Mouse (Mus musculus) layer of hippocampus, adult 18-20 months (tissue): ENCODE measurements around the gene Fanci. TPM values are rescaled to one million over a fixed set of nuclear protein-coding genes. Genes with fewer than 3 reads are reported as not detected.

Experiments used
- DNase-seq, 2 experiments: peaks; one replicate each; pipeline ENCODE4 v3.0.0; 2022; ENCODE audit warnings: low spot score in 2 of 2
- total RNA-seq, 2 experiments: library from RNA; stranded (reverse); gene quantifications; 2 replicates each; pipeline ENCODE4 v1.2.3; 2021

Fanci gene
- total RNA-seq, 2 experiments from 2014 or later, result 0.27 to 0.33 TPM

DNA sequence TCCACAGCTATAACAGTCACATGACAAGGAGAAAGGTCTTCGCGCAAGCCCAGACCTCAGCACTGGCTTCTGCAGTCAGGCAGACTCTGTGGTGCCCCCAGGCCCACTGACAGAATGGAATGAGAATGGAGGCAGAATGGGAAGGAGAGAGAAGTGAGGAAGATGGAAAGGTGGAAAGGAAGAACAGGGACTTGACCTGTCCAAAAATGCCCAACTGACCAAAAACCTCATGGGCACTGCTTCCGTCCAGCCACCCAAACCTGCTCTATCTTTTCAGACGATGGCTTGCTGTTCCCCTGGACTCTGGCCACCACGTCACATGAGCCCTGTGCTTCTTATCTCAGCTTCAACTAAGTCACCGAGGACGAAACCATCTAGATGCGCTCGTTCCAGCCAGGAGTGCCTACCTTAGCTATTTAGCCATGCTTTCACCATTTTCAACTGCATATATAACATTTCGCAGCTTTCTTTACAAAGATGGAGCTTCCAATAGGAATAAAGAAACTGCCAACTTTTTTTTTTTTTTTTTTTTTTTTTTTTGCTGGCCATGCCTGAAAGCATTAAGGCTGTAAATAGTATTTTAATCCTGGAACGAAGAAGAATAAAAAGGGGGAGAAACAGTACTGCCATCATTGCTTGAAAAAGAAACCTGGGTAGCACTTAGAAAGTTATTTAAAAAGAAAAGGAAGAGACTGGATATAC, 71.8 kb downstream of the Fanci start:
- DNase-seq, result no peak

DNA sequence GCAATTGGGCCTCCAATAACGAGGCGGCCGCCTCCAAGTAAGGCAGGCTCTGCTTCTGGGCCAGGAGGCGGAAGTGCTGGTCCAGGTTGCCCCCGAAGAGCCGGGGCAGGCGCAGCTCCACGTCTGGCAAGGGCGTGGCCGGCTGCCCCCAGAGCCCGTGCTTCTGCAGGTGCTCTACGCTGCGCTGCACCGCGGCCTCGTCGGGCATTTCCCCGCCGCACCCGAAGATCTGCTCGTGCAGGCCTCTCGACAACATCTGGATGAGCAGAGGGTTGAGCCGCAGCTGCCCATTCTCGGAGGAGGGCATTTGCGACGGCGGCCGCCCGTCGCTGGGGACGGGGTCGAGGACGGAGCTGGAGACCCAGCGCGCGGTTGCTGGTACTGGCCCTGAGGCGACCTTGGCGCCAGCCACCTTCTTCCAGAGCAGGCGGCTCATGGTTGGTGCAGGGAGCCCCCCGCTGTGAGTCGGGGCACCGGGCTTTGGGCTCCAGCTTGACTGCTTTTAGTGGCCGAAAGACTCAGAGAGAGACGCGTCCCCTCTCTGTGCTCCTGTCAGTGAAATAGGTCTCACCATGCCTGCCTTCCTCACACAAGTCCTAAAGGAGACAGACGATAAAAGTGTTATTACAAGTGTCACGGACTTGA, 73.2 kb downstream of the Fanci start:
- DNase-seq, result no peak

DNA sequence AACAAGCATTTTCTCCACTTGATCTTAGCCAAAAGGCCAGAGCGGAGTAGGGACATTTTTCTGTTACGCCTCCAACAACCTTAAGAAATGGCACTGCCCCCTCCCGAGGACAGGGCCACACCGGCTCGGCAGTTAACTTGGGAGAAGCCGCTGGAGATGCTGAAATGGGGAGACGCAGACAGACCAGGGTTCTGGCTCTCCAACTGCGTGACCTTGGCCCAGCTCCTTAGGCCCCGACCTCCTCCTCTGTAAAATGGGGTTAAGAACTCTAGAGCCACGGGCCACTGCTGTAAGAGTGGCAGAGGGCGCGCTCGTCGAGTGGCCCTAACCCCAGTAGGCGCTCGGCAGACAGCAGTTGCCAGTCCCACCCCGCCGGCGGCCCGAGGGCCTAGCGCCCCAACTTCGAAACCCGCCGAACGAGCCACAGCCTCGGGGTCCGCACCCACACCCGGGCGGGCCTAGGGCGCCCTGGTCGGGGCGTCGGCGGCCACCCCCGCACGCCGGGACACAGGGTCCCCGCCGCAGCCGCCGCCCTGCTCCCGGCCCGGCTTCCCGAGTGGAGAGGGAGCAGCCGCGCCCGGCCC, 73.8 kb downstream of the Fanci start:
- peak in 1 of 2 experiments; percentile 40 for DNase-seq

DNA sequence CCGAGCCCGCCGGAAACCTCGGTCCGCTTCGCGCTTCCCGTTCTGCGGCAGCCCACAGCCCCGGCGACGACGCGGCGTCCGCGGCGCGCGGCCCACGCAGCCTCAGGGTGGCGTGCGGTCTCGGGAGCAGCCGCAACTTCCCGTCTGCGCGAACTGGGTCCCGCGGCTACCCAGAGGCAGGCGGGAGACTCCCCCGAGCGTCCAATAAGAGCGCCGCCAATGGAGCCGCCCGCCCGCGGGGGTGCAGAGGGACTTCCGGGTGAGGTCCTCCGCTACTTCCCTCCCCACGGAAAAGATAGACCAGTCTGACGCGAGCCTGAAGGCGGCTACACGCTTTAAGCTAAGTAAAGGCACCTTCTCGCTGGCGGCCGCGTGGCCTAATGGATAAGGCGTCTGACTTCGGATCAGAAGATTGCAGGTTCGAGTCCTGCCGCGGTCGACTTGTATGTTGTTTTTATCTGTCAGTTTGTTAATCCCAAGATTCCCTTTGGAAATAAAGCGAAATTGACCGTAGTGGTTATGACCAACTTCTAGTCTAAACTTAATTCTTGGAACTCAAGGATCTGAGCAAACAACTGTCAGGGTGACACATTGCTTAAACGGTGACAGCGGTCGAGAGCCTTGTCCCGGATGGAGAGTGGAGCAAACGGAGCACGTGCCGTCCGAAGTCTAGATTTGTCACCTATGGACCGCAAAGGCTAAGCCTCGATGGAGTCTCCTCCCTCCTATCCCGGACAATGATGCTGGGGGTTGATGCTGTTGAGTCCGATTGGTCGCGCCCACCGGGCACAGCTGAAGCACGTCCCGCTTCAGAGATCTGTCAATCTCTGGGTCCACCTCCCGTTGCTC, 74.5 kb downstream of the Fanci start, which contains the start of gene Polg:
TSS of gene Polg (minus strand) at position 310 of the 849 bp plus-strand sequence.
- DNase-seq, result peak; percentile 99 to 100

DNA sequence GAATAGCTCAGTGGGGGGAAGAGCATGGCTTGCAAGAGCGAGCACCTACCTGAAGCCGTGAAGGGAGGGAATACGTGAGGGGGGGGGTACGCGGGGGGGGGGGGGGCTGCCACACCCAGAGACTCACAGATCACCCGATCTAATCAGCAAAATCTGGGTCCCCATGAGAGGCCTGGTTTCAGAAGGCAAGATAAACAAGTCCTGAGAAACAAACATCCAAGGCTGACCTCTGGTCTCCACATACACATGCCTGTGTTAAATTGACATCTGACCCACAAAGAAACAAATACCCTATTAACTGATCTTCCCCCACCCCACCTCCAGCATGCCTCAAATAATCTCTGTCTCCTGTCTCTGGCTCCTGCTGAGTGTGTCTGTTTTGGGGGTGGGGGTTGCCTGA, 76.2 kb downstream of the Fanci start:
- no peak for DNase-seq

DNA sequence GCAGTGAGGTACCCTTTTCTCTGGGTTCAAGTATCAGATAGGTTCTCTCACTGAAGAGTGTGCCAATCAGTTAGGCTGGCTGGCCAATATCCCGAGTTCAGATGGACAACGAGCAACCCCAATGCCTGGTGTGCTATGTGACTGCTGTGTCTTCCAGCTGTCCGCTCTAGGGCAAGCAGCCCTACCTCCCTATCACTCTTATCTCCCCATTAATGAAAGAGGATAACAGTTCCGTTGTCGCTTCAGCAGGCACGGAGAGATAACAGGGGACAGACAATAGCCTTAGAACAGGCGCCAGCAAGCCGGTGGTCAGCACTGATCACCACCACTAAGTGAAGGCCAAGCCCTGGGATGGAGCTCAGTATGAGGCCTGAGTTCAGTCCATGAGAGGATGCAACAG, 77.3 kb downstream of the Fanci start:
- no peak for DNase-seq

DNA sequence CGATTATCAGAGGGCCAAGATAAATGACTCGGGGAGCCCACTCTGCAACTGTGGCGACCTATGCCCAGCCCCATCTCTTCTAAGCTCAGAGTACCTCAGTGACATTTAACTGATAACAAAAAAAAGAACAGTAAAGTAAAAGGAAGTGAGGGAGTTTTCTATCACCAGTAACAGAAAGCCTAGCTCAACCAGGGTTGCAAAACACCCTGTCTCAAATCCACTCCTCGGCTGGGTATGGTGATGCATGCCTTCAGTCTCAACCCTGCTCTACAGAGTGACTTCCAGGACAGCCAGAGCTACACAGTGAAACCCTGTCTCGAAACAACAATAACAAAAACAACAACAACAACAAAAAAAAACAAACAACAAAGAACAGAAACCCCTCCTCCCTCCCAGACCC, 78.0 kb downstream of the Fanci start:
- no peak for DNase-seq

DNA sequence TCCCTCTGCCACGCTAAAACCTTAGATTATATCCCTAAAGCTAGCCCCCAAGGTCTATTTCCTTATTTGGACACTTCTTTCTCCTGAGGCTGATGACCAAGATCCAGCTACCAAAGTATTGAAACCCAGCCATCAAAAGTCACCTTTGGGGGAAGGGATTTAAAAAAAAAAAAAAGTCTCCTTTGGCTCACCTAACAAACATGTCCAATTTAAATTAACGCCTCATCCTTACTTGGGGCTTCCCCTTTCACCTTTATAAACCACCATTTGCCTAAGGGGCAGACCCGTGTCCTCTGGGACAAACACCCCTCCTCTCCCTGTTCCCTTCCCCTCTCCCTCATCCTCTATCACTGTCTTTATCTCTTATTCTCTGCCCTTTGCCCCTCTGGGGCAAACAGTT, 79.0 kb downstream of the Fanci start:
- no peak for DNase-seq

DNA sequence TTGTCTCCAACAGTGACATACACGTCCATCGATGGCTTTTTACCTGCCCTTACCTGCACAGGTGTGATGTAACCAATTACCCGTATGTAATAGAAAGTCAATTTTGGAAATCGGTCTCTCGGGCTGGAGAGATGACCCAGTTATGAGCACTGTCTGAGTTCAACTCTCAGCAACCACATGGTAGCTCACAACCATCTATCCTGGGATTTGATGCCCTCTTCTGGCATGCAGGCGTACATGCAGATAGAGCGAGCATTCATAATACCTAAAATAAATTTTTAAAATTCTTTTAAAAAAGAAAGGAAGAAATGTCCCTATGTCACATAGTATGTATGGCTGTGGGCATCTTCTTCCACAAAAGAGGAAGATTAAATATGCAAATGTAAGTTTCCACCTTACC, 79.7 kb downstream of the Fanci start:
- no peak for DNase-seq

DNA sequence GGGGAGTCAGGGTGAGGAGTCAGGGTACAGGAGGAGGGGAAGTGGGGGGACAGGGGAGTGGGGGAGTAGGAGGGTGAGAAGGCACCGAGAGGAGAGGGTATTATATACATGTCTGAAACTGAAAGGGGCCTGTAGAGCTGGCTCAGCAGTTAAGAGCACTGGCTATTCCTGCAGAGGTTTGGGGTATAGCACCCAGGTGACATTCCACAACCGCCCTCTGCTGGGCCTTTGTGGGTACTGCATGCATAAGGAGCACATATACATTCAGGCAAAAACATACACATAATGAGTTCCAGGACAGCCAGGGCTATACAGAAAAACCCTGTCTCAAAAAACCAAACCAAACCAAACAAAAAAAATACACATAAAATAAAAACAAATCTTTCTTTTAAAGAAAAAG, 81.1 kb downstream of the Fanci start:
- no peak for DNase-seq

DNA sequence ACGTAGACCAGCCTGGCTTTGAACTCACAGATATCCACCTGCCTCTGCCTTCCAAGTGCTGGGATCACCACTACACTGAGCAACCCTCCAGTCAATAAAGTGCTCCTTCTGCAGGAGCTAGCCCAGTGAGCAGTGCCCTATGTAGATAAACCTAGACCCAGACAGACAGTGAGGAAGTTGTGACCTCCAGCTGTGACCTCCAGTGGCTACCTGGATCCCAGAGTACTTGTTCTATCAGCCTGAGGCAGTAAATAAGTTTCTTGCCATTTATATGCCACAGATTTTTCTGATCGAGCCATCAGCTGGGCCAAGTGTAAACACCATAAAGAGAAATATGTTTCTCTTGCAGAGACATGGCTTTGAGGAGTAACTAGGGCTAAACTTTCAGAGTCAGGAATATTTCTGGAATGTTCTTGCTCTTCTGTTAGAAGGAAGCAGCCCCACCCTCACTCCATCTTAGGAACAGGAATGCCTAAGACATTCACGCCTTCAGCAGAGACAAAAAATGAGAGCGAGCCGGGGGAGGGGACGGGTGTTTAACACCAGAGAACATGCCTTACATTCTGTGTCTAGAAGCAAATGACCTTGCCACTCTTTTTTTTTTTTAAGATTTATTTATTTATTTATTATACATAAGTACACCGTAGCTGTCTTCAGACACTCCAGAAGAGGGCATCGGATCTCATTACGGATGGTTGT, 81.9 kb downstream of the Fanci start:
- DNase-seq, result no peak

DNA sequence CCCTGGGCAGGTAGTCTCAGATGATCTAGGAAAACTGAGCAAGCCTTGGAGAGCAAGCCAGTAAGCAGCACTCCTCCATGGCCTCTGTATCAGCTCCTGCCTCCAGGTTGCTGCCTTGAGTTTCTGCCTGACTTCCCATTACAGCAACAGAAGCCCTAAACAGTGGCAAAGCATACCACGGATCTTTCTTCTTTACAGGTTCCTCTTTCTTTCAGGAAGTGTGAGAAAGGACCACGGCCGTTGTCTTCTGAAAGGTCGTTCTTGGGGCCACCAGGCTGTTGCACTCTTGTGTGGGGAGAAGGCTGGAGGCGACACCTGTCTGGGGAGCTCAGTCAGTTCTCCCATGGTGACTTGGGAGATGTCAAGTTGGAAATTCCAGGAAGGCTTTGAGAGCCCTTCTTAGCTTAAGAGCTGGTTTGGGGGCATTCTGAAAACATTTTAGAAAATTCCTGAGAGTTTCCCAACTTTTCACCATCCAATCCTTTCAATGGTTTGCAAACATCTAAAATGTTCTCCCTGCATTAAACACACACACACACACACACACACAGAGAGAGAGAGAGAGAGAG, 83.2 kb downstream of the Fanci start:
- no peak for DNase-seq

DNA sequence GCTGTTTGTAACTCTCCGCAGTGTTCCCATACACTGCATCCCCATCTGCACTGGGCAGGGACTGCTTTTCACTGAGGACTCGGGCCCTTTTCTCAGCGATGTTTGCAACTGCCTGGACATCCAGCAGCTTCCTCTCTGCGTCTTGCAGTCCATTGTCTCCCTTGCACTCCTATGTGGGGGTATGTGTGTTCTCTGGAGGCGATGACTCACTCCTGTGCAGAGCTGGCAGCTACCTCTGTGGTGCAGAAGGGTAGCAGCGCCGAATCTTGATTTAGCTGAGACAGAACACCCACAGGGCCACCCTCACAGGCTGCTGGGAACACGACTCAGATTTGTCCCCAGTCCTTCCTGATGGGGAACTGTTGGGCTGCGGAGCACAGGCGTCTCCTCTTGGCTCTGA, 94.8 kb downstream of the Fanci start:
- peak; percentile 85 to 91 for DNase-seq

DNA sequence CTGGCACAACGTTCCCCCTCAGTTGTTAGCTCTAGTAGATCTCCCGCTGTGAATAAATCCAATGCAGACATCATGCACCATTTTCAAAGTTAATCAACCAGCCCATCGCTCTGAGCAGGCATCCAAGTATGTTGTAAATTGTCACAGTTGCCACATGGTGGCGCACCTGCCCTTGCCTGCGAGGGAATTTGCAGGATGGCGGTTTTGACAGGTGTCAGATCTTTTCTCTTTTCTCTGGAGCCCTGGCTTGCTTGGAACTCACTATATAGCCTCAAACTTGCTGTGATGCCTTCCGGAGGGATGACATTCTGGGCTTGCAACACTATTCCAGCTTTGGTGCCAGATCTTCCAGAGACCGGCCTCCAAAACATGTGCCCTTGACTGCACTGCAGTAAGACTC, 102.2 kb downstream of the Fanci start:
- DNase-seq, result peak; percentile 72 to 81

DNA sequence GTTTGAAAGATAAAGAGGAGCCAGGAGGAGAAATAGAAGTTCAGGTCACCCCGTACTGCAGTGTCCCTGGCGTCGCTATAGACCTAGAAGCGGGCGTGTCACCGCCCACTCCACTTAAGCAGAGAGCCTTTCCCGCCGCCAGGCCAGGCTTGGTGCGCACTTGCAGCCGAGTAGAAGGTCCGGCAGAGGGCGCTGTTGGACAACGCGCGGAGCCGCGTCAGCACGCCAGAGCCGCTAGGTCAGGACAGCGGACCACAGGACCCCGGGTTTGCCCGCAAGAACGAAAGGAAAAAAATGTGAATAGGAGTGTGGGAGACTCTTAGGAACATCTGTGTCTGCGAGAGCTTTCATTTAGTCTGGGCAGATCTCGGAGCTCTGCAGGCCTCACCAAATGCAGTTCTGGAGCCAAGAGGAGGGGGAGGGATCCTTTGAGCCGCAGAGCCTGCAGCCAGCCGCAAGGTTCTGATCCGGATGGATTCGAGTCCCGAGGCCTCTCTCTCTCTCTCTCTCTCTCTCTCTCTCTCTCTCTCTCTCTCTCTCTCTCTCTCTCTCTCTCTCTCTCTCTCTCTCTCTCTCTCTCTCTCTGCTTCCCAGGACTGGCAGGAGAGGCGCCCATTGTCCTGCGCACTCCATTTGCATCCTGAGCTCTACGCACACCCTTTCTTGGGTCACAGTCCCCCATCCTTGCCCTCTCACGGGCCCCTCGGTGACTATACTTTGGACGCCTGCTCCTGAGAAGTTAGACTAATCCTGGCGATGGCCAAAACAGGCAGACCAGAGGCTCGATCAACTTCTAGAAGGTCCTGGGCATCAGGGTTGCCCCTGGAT, 104.5 kb downstream of the Fanci start:
- DNase-seq, result peak; percentile 88 to 92

DNA sequence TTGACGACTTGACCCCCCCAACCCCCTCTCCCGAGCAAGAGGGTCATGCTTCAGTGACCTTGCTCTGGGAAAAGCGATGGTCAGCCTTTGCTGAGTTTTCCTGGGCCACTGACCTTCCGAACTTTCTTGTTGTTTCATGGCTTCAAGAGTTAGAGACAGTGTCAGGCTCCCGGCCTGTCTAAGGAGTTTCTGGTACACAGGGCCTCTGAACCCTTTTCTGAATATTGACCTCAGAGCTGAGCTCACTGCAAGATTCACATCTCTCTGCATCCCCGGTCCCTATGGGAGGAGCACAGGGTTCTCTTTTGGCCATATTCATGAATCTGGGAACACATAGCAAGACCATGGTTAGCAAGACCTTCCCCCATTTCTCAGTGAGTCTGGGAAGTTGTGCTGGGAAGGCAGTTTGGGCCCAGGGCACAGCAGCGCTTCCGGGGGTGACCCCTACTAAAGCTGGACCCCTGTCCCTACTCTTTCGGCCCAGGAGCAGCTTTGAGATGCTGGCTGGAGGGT, 105.1 kb downstream of the Fanci start:
- no peak for DNase-seq

DNA sequence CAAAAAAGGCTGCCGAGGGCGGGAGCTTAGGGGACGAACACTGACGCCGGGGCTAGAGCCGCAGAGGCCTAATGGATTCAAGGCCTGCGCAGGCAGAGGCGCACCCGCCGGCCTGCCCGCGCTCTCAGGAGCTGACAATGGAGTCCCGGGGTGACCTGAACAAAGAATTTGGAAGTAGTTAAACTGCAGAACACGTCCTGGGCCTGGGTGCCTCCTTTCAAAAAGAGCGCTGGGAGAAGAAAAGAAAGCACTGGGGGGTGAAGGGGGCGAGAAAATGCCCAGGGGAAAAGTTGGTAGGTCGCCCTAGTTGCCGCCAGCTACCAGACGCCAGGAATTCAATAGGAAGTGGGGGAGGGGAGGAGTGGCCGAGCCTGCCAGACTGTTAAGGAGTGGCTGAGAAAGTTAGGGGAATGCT, 106.0 kb downstream of the Fanci start:
- DNase-seq, result no peak

DNA sequence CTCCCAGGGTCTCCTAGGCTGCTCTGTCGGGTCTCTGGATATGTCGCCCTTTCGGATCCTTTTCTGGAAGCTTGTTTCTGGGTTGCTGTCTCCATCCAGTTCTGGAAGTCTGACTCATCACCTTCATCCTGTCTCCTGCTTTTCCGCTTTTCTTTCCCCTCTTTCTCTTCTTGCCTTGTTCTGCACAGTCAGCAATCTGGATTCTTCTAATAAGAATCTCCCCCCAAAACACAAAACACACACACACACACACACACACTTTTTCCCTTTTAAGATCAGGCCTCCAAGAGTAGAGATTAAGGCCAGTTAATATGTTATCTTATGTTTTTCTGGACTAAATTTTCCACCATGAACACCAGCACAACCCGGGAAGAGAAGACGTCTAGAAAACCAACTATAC, 106.6 kb downstream of the Fanci start:
- DNase-seq, result no peak

DNA sequence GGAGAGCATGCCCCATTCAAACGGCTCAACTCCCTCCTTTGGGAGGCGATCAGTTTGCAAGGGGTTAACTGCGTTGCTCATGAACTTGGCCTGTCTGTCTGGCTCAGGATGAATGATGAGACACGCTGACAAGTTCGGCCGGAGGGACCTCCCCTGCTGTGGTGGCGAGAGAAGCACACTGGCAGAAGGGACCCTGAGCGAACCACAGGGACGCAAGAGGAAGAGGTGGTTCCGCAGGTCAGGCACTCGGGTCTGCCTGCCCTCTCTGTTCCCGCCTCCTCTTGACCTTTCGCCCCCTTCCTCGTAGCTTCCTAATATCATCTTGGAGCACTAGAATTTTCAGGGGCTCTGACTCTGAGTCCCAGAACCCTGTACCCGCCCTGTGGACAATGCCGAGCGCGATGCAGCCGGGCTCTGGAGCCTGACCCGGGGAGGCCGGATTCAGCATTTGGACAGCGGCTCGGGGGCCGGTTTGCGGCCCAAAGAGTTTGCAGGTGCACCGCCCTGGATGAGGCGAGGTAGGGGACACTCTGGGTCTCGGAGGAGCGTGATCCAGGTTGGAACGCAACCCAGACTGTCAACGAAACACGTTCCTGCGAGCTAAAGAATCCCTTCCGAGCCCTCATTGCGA, 107.4 kb downstream of the Fanci start:
- peak in 1 of 2 experiments; percentile 49 for DNase-seq
